Mouse (Mus musculus): Measurements from ENCODE around the gene Abcb4. TPM values are rescaled to one million over a fixed set of nuclear protein-coding genes. Genes with fewer than 3 reads are reported as not detected.

The Abcb4 gene
- polyA plus RNA-seq, 1 experiment, result 0.89 TPM

Other genes with a start within 250 kb of the Abcb4 start
- 1.5 and 2.0 TPM in 2 replicates for gene Abcb1a, start 233.6 kb upstream of the Abcb4 start, polyA plus RNA-seq (2012; rRNA removed)
- 0.23 and 0.59 TPM in 2 replicates for gene Abcb1b, start 95.6 kb upstream of the Abcb4 start, polyA plus RNA-seq (2012; rRNA removed)
- 3.0 and 3.8 TPM in 2 replicates for gene Crot, start 103.6 kb downstream of the Abcb4 start, polyA plus RNA-seq (2012; rRNA removed)
- gene Tmem243, start 207.0 kb downstream of the Abcb4 start, polyA plus RNA-seq (2012; rRNA removed), result 38.0 and 63.9 TPM in 2 replicates

Measured in testis, adult 2 months (tissue).